Mouse (Mus musculus): Measurements from ENCODE around the gene Coq9. TPM values are rescaled to one million over a fixed set of nuclear protein-coding genes. Genes with fewer than 3 reads are reported as not detected.

Coq9 gene
- polyA plus RNA-seq, 1 experiment from 2014 or later, result 72.7 TPM

DNA sequence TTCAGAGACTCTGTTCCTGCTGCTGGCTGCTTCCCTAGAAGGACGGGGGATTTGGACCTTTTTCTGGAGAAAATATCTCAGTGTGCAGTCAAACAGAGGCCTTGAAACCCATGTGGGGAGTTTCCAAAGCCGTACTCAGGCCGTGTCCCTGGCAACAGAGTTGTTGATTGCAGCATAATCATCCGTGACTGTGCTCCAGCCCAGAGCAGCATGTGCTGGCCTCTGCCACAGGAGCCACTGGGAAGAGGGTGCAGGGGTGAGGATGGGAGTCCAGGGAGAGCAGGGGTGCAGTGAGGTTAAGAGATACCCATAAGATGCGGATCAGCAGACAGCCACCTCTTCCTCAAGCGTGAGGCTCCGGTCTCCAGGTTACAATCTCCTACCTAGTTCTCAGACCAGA lies 30.6 kb upstream of the Coq9 start:
- Histone ChIP-seq H3K4me3 (no peak overlapping the region), H3K9ac (no peak overlapping the region), H3K4me2 (replicated peaks) (no peak overlapping the region), H3K27ac (no peak overlapping the region), H3K27me3 (0 out of 2 replicates have a peak, but pooled peaks cover 4% of the 10 kb centered on the region), H3K9me3 (no peaks in the 10 kb centered on the region), H3K36me3 (no peaks in the 10 kb centered on the region), H3K4me1 (no peaks in the 10 kb centered on the region)
- 73% methylated on average over 7 of the region's 7 CpGs for WGBS
- no peak for ATAC-seq (ENCODE audit: low FRiP score, low read depth)

DNA sequence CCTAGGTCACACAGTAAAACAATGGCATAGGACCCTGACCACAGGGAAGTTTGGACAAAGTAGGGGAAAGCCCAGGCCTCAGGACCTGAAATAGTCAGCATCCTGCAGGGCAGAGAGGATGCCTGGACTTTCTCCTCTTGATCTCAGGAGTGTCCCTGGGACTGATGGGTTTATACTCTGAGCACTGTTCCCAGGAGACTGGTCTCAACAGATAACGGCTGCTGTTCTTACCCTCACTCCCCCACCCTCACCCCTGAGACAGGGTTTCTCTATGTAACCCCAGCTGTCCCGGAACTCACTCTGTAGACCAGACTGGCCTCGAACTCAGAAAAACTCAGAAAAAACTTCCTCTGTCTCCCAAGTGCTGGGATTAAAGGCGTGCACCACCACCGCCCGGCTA lies 29.7 kb upstream of the Coq9 start:
- ATAC-seq (ENCODE audit: low FRiP score, low read depth), result no peak
- H3K27me3 ChIP-seq, result 0 out of 2 replicates have a peak, but pooled peaks cover 4% of the 10 kb centered on the region
- H3K27ac ChIP-seq, result no peak overlapping the region
- H3K4me2 ChIP-seq (replicated peaks), result no peak overlapping the region
- no peaks in the 10 kb centered on the region for H3K36me3 ChIP-seq
- H3K9me3 ChIP-seq, result no peaks in the 10 kb centered on the region
- H3K9ac ChIP-seq, result no peak overlapping the region
- no peaks in the 10 kb centered on the region for H3K4me1 ChIP-seq
- 78% methylated on average over 6 of the region's 6 CpGs for WGBS
- no peak overlapping the region for H3K4me3 ChIP-seq

DNA sequence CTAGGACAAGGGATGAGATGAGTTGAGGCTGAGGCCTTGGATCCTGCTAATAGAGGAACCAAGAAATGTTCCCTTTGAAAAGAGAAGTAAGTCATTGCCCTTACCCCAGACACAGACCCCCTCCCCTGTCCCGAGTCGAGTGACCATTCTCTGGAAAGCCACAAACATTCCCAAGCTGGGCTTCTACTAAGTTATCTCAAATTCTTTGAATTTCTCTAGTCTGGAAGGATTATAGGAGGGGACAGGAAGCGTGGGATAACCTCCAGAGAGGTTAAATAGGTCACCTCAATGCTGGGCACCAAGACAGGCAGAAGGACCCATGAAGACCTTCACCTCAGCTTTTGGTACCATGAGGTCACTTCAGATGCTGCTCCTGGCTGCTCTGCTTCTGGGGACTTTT lies 28.0 kb upstream of the Coq9 start, which contains the start of gene Ccl17:
Gene Ccl17, plus strand, starts transcription at position 301 of the 400 bp plus-strand sequence.
- no peak for ATAC-seq (ENCODE audit: low FRiP score, low read depth)
- Histone ChIP-seq H3K4me2 (replicated peaks) (no peak within 1 kb of the TSS), H3K27me3 (no peaks in the 10 kb centered on the region), H3K4me3 (no peak within 1 kb of the TSS), H3K27ac (no peak within 1 kb of the TSS), H3K4me1 (no peaks in the 10 kb centered on the region), H3K9ac (no peak within 1 kb of the TSS), H3K9me3 (no peaks in the 10 kb centered on the region), H3K36me3 (no peaks in the 10 kb centered on the region)
- 70% methylated on average over 3 of the region's 3 CpGs for WGBS

DNA sequence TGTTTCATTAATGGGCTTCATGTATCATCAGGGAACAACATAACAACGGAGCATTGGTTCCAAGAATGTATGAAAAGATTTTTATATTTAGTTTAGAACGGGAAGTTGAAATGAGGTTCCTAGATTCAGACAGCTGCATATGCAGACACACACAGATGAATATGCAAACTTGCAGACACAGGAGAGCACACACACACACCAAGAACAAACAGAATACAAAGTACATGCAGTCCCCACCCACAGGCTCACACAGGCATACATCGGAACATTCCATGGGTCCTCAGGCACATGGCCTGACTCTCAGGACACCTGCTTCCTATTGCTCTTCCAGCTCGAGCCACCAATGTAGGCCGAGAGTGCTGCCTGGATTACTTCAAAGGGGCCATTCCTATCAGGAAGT lies 27.3 kb upstream of the Coq9 start:
- Histone ChIP-seq H3K4me2 (replicated peaks) (no peak overlapping the region), H3K4me1 (no peaks in the 10 kb centered on the region), H3K9ac (no peak overlapping the region), H3K27me3 (no peaks in the 10 kb centered on the region), H3K9me3 (no peaks in the 10 kb centered on the region), H3K4me3 (no peak overlapping the region), H3K27ac (no peak overlapping the region), H3K36me3 (no peaks in the 10 kb centered on the region)
- ATAC-seq (ENCODE audit: low FRiP score, low read depth), result no peak
- WGBS, result 68% methylated on average over 5 of the region's 5 CpGs

DNA sequence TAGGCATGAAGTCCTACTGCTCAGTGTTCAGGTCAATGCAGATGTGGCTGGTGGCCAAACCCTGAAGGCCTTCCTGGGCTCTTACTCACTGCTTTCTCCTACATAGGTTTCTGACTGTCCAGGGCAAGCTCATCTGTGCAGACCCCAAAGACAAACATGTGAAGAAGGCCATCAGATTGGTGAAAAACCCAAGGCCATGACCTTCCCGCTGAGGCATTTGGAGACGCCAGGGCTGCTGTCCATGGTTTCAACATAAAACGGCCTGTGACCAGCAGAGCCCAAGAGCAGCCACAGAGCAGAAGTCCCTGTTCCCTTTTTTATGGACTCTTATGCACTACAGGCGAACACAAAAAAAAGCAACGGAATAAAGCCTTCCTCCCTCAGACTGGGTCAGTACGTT lies 26.5 kb upstream of the Coq9 start:
- Histone ChIP-seq H3K27me3 (no peaks in the 10 kb centered on the region), H3K27ac (no peak overlapping the region), H3K36me3 (no peaks in the 10 kb centered on the region), H3K4me1 (no peaks in the 10 kb centered on the region), H3K4me3 (no peak overlapping the region), H3K9ac (no peak overlapping the region), H3K9me3 (no peaks in the 10 kb centered on the region), H3K4me2 (replicated peaks) (no peak overlapping the region)
- ATAC-seq (ENCODE audit: low FRiP score, low read depth), result no peak
- 68% methylated on average over 6 of the region's 6 CpGs for WGBS

DNA sequence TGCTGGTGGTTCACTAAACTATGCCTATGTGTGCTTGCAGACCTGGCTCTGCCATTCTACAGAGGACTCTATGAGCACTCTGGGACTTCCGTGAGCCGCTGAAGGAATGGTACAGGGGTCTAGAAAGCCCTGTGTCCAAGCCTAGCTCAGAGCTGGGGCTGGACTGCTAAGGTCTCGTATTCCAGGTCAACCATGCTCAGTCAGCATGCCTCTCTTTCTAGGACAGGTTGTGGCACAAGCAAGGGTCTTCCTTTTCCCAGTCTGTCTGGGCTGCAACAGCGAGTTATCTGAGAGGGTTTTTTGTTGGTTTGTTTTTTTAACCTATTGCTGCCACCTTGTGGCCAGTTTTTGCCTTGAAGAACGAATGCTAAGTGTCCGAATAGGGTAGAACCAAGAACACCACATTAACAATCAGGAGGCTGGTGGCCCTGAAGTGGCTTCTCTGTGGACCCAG lies 25.4 kb upstream of the Coq9 start:
- H3K4me1 ChIP-seq, result no peaks in the 10 kb centered on the region
- H3K4me2 ChIP-seq (replicated peaks), result peak overlapping the region; percentile 46
- WGBS, result 30% methylated on average over 6 of the region's 6 CpGs
- no peaks in the 10 kb centered on the region for H3K27me3 ChIP-seq
- no peaks in the 10 kb centered on the region for H3K36me3 ChIP-seq
- no peak overlapping the region for H3K27ac ChIP-seq
- H3K9ac ChIP-seq, result 0 out of 2 replicates have a peak overlapping the region, but pooled peaks have one; percentile 50
- peak overlapping the region; percentile 19 for H3K4me3 ChIP-seq
- ATAC-seq (ENCODE audit: low FRiP score, low read depth), result peak; percentile 70
- H3K9me3 ChIP-seq, result no peaks in the 10 kb centered on the region

DNA sequence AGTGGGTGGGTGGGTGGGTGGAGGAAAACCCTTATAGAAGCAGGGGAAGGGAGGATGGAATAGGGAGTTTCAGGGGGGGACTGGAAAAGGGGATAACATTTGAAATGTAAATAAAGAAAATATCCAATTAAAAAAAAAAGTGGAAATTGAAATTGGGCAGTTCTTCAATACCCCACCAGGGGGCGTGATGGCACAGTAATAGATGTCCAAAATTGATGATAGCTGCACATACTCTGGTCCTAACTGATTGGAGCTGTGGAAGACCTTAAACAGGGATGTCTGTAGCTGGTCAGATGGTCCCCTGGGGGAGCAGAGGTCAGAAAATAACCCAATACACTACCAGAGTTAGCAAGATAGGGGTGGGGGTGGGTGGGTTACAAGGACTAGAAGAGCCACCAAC lies 23.6 kb upstream of the Coq9 start:
- ATAC-seq (ENCODE audit: low FRiP score, low read depth), result no peak
- H3K4me1 ChIP-seq, result no peaks in the 10 kb centered on the region
- 0% methylated on average over 1 of the region's 1 CpGs for WGBS
- no peak overlapping the region for H3K27ac ChIP-seq
- H3K27me3 ChIP-seq, result no peaks in the 10 kb centered on the region
- no peak overlapping the region for H3K9ac ChIP-seq
- no peaks in the 10 kb centered on the region for H3K9me3 ChIP-seq
- H3K36me3 ChIP-seq, result no peaks in the 10 kb centered on the region
- no peak overlapping the region for H3K4me2 ChIP-seq (replicated peaks)
- no peak overlapping the region for H3K4me3 ChIP-seq

DNA sequence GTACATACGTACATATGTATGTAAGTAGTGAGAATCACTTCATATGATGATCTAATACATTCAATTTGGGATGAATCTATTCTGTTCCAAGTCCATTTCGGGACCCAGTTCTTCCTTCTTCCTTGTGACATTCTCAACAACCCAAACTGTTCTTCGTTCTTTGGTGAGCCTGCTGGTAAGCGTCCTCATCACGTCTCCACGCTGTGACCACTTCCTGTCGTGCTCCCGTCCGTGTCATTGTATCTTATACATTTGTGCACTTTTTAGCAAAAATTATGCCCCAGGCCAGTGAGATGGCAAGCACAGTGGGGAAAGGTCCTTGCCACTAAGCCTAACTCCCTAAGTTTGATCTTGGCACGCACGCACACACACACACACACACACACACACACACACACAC lies 20.2 kb upstream of the Coq9 start:
- Histone ChIP-seq H3K9ac (no peak overlapping the region), H3K4me1 (no peaks in the 10 kb centered on the region), H3K9me3 (no peaks in the 10 kb centered on the region), H3K4me3 (no peak overlapping the region), H3K27ac (no peak overlapping the region), H3K4me2 (replicated peaks) (no peak overlapping the region), H3K36me3 (peaks cover 21% of the 10 kb centered on the region), H3K27me3 (no peaks in the 10 kb centered on the region)
- ATAC-seq (ENCODE audit: low FRiP score, low read depth), result no peak
- WGBS, result 89% methylated on average over 11 of the region's 11 CpGs

DNA sequence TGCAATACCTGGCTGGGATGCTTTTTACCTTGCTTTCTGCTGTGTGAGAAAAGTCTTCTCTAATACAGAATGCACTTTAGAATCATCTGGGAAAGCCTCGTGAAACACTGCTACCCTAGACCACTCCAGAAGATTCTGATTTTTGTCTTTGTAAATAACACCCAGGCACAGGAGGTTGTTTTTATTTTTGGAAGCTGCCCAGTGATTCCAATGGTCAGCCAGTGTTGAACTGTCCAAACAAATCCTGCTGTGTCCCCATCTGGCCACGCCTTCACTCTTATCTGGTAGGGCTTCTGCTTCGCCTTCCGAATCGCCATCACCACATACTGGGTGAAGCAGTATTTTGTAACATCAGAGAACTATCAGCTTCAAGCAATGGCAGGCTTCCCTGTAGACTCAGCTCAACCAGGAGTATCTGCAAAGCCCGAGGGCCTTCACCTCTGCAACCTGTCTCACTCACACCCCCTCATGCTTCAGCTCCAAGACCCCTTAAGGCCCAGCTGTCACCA lies 18.4 kb upstream of the Coq9 start:
- H3K4me3 ChIP-seq, result no peak overlapping the region
- WGBS, result 87% methylated on average over 6 of the region's 6 CpGs
- H3K27me3 ChIP-seq, result no peaks in the 10 kb centered on the region
- H3K27ac ChIP-seq, result no peak overlapping the region
- no peak overlapping the region for H3K4me2 ChIP-seq (replicated peaks)
- no peaks in the 10 kb centered on the region for H3K4me1 ChIP-seq
- no peak overlapping the region for H3K9ac ChIP-seq
- peaks cover 39% of the 10 kb centered on the region for H3K36me3 ChIP-seq
- H3K9me3 ChIP-seq, result no peaks in the 10 kb centered on the region
- no peak for ATAC-seq (ENCODE audit: low FRiP score, low read depth)

DNA sequence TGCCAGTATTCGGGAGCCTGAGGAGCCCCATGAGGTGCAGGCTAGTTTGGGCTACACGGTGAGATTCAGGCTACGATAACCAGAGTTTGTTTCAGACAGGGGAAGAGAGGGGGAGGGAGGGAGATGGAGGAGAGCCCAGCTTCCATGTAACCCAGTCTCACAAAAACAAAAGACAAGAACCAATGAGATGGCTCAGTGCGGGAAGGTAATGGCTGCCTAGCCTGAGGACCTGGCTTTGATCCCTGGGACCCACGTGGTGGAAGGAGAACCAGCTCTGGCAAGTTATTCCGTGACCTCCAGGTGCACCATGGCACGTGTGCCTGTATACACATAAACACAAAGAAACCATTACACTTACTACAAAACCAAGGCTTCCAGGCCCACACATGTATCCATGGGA lies 17.6 kb upstream of the Coq9 start:
- Histone ChIP-seq H3K27ac (no peak overlapping the region), H3K9me3 (no peaks in the 10 kb centered on the region), H3K4me2 (replicated peaks) (no peak overlapping the region), H3K27me3 (no peaks in the 10 kb centered on the region), H3K4me3 (no peak overlapping the region), H3K36me3 (peaks cover 46% of the 10 kb centered on the region), H3K9ac (no peak overlapping the region), H3K4me1 (no peaks in the 10 kb centered on the region)
- 71% methylated on average over 7 of the region's 7 CpGs for WGBS
- ATAC-seq (ENCODE audit: low FRiP score, low read depth), result no peak

DNA sequence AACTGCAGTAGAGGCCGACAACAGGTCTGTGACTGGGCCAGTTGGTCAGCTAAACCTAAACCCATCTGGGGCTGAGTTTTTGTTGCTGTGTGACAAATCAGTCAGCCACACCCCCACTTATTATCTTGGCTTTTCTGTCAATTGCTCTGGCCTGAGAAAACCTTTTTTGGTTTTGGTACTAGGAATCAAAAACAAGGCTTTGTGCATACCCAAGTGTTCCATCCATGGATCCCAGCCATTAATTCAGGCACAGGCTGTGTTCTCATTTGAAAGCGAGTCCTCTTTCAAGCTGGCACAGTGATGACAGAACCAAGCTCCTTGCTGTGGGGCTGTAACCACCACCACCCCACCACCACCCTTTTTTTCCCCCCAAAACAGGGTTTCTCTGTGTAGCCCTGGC lies 16.7 kb upstream of the Coq9 start:
- 89% methylated on average over 2 of the region's 2 CpGs for WGBS
- no peak for ATAC-seq (ENCODE audit: low FRiP score, low read depth)
- no peaks in the 10 kb centered on the region for H3K27me3 ChIP-seq
- H3K9me3 ChIP-seq, result no peaks in the 10 kb centered on the region
- no peak overlapping the region for H3K27ac ChIP-seq
- H3K36me3 ChIP-seq, result peaks cover 52% of the 10 kb centered on the region
- no peak overlapping the region for H3K4me2 ChIP-seq (replicated peaks)
- no peak overlapping the region for H3K4me3 ChIP-seq
- no peaks in the 10 kb centered on the region for H3K4me1 ChIP-seq
- H3K9ac ChIP-seq, result no peak overlapping the region

DNA sequence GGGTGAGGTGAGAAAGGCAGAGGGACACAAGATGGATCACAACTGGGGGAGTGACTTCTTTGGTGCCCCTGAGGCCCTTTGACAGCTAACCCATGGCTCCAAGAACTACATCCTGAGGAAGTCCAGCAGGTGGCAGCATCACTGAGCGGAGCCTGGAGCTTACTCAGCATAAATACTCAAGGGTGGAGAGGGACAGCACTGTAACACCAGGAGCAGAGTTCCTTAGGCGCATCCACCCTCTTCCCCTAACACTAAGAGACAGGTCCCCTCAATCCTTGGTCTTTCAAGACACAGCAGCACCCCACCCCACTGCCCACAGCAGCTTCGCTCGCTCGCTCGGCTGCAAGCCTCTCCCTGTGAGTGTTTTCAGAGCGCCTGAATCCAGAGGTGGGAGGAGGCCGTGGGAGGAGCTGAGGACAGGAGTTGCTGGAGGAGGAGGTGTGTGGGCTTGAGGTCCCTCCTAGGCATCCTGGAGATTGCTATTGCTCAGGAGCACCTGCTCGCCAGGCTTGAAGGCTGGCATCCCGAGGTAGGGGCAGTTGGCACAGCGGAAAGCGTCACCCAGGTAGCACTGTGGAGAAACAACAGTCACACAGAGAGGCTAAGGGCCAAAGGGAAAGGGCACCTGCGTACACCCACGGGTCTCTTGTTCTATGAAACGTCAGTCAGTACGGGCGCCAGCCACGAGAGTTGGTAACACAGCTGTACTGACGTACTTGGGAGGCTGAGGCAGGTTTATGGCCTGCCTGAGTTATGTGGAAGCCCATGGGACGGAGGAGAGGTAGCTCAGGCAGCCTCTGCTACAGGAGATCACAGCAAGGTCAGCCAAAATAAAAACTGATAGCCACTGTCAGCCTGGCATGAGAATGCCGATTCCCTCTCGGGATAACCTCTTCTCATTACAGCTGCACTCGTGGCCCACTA lies 15.2 kb upstream of the Coq9 start:
- Histone ChIP-seq H3K9ac (no peak overlapping the region; the same call in 1 of the 2 replicates), H3K27me3 (no peaks in the 10 kb centered on the region), H3K4me1 (no peaks in the 10 kb centered on the region), H3K36me3 (peaks cover 65% of the 10 kb centered on the region), H3K9me3 (no peaks in the 10 kb centered on the region), H3K4me3 (no peak overlapping the region), H3K4me2 (replicated peaks) (no peak overlapping the region), H3K27ac (no peak overlapping the region)
- WGBS, result 76% methylated on average over 23 of the region's 23 CpGs
- no peak for ATAC-seq (ENCODE audit: low FRiP score, low read depth)
